Mouse (Mus musculus) kidney, embryonic 14.5 days (tissue): Measurements from ENCODE around the gene P2rx1. TPM values are rescaled to one million over a fixed set of nuclear protein-coding genes. Genes with fewer than 3 reads are reported as not detected.

ENCODE experiments used
- ATAC-seq: fragments of 200-750 bp; cut with Nextera tagmentation; 2 replicates; pipeline ENCODE4 v1.8.0; 2017; ENCODE audit warnings: moderate number of reproducible peaks, mild to moderate bottlenecking, moderate TSS enrichment, moderate library complexity; ENCODE audit not compliant: low FRiP score, low TSS enrichment
- H3K27ac ChIP-seq: fragments of 300-500 bp; sonication (generic); 2 replicates; pipeline ENCODE4 v1.5.1; 2014; ENCODE audit warnings: low read depth, mild to moderate bottlenecking, low read length, moderate library complexity, mixed read lengths
- H3K27me3 ChIP-seq: fragments of 300-500 bp; sonication (generic); 2 replicates; pipeline ENCODE4 v1.6.1; 2014; ENCODE audit warnings: mild to moderate bottlenecking, low read length; ENCODE audit not compliant: control insufficient read depth, insufficient read depth
- H3K36me3 ChIP-seq: fragments of 300-500 bp; sonication (generic); 2 replicates; pipeline ENCODE4 v1.6.1; 2014; ENCODE audit warnings: low read length, mixed read lengths; ENCODE audit not compliant: control insufficient read depth, insufficient read depth
- H3K4me1 ChIP-seq: fragments of 300-500 bp; sonication (generic); 2 replicates; pipeline ENCODE4 v1.6.1; 2014; ENCODE audit warnings: low read length, mixed read lengths; ENCODE audit not compliant: control insufficient read depth, insufficient read depth
- H3K4me2 ChIP-seq: fragments of 300-500 bp; sonication (generic); replicated peaks from 2 replicates; pipeline ENCODE4 v1.6.1; 2014; ENCODE audit warnings: low read depth, mild to moderate bottlenecking, low read length
- H3K4me3 ChIP-seq: fragments of 300-500 bp; sonication (generic); 2 replicates; pipeline ENCODE4 v1.5.1; 2014; ENCODE audit warnings: mild to moderate bottlenecking, low read length
- H3K9ac ChIP-seq: fragments of 300-500 bp; sonication (generic); 2 replicates; pipeline ENCODE4 v1.6.1; 2014; ENCODE audit warnings: low read depth, mild to moderate bottlenecking, low read length, moderate library complexity
- H3K9me3 ChIP-seq: fragments of 300-500 bp; sonication (generic); 2 replicates; pipeline ENCODE4 v1.6.1; 2016; ENCODE audit warnings: low read length; ENCODE audit not compliant: control insufficient read depth
- WGBS: fragments of 180-500 bp; shearing (Covaris S2); extraction: QIAGEN DNeasy Blood & Tissue Kit; methylation state at CpG from one replicate; pipeline ENCODE4 v1.1.7; 2014; 5-methylcytosine and 5-hydroxymethylcytosine counted together
- polyA plus RNA-seq: library from polyadenylated mRNA; unstranded; fragments of >200 nt; fragmentation: Nextera tagmentation; extraction: Ambion mirVana; gene quantifications from 2 replicates; pipeline ENCODE4 v1.2.1, GENCODE M21; 2014

P2rx1 gene
- 0.61 and 0.76 TPM in 2 replicates for polyA plus RNA-seq

- Histone ChIP-seq H3K4me3 (no peak within 1 kb of the TSS), H3K36me3 (no peaks in the 10 kb centered on the region), H3K27me3 (no peaks in the 10 kb centered on the region), H3K4me1 (peaks cover 9% of the 10 kb centered on the region; the same call in 1 of the 2 replicates), H3K9ac (no peak within 1 kb of the TSS), H3K9me3 (no peaks in the 10 kb centered on the region), H3K4me2 (no peak within 1 kb of the TSS), H3K27ac (no peak within 1 kb of the TSS)
- WGBS = 34% methylated on average over 8 of the region's 8 CpGs
- ATAC-seq = 0 out of 2 replicates have a peak, but pooled peaks have one; percentile 17
These were observed at the start of gene P2rx1 for GRCm38 (mm10) chr11:72998771-72999170. Gene P2rx1 (plus strand): TSS chr11:72999103.

GRCm38 (mm10) chr11:72951137-72952000, 47.5 kb upstream of the P2rx1 start:
- Histone ChIP-seq H3K27me3 (no peaks in the 10 kb centered on the region), H3K4me1 (peaks cover 31% of the 10 kb centered on the region), H3K4me2 (no peak overlapping the region), H3K36me3 (no peaks in the 10 kb centered on the region), H3K27ac (peak overlapping the region; percentile 18; the same call in 1 of the 2 replicates), H3K9ac (no peak overlapping the region), H3K4me3 (no peak overlapping the region), H3K9me3 (no peaks in the 10 kb centered on the region)
- WGBS = 40% methylated on average over 22 of the region's 22 CpGs
- ATAC-seq = peak; percentile 58; the same call in 1 of the 2 replicates

- 0 out of 2 replicates have a peak, but pooled peaks have one; percentile 8 for ATAC-seq
- Histone ChIP-seq H3K9ac (no peak overlapping the region), H3K27ac (peak overlapping the region; percentile 32; the same call in 1 of the 2 replicates), H3K4me1 (peaks cover 25% of the 10 kb centered on the region), H3K9me3 (no peaks in the 10 kb centered on the region), H3K4me2 (no peak overlapping the region), H3K4me3 (no peak overlapping the region), H3K27me3 (no peaks in the 10 kb centered on the region), H3K36me3 (no peaks in the 10 kb centered on the region)
- WGBS = 50% methylated on average over 3 of the region's 3 CpGs
These were observed 46.7 kb upstream of the P2rx1 start for GRCm38 (mm10) chr11:72952226-72952625.

- ATAC-seq = no peak
- 79% methylated on average over 6 of the region's 6 CpGs for WGBS
- Histone ChIP-seq H3K36me3 (no peaks in the 10 kb centered on the region), H3K27ac (peak overlapping the region; percentile 32; the same call in 1 of the 2 replicates), H3K9ac (no peak overlapping the region; the same call in 1 of the 2 replicates), H3K4me3 (no peak overlapping the region), H3K4me1 (peaks cover 22% of the 10 kb centered on the region; the same call in 1 of the 2 replicates), H3K27me3 (no peaks in the 10 kb centered on the region), H3K4me2 (no peak overlapping the region), H3K9me3 (no peaks in the 10 kb centered on the region)
These were observed 46.2 kb upstream of the P2rx1 start for GRCm38 (mm10) chr11:72952697-72953096.

- H3K4me3 ChIP-seq = no peak overlapping the region
- H3K4me2 ChIP-seq = no peak overlapping the region
- ATAC-seq = no peak
- no peaks in the 10 kb centered on the region for H3K9me3 ChIP-seq
- H3K4me1 ChIP-seq = peaks cover 22% of the 10 kb centered on the region; the same call in 1 of the 2 replicates
- 92% methylated on average over 1 of the region's 1 CpGs for WGBS
- no peaks in the 10 kb centered on the region for H3K36me3 ChIP-seq
- H3K27me3 ChIP-seq = no peaks in the 10 kb centered on the region
- H3K27ac ChIP-seq = peak overlapping the region; percentile 32; the same call in 1 of the 2 replicates
- H3K9ac ChIP-seq = no peak overlapping the region
These were observed 45.8 kb upstream of the P2rx1 start for GRCm38 (mm10) chr11:72953116-72953439.

- H3K4me2 ChIP-seq = no peak overlapping the region
- H3K4me3 ChIP-seq = no peak overlapping the region
- 88% methylated on average over 4 of the region's 4 CpGs for WGBS
- peaks cover 22% of the 10 kb centered on the region; the same call in 1 of the 2 replicates for H3K4me1 ChIP-seq
- H3K27ac ChIP-seq = no peak overlapping the region
- H3K9me3 ChIP-seq = no peaks in the 10 kb centered on the region
- no peaks in the 10 kb centered on the region for H3K36me3 ChIP-seq
- no peak for ATAC-seq
- H3K27me3 ChIP-seq = no peaks in the 10 kb centered on the region
- no peak overlapping the region for H3K9ac ChIP-seq
These were observed 45.3 kb upstream of the P2rx1 start for GRCm38 (mm10) chr11:72953440-72954151.

- no peaks in the 10 kb centered on the region for H3K36me3 ChIP-seq
- no peaks in the 10 kb centered on the region for H3K27me3 ChIP-seq
- no peak for ATAC-seq
- no peaks in the 10 kb centered on the region for H3K9me3 ChIP-seq
- no peak overlapping the region for H3K4me3 ChIP-seq
- H3K4me2 ChIP-seq = no peak overlapping the region
- no peak overlapping the region for H3K9ac ChIP-seq
- H3K4me1 ChIP-seq = peaks cover 22% of the 10 kb centered on the region; the same call in 1 of the 2 replicates
- H3K27ac ChIP-seq = no peak overlapping the region
- WGBS = 79% methylated on average over 4 of the region's 4 CpGs
These were observed 44.7 kb upstream of the P2rx1 start for GRCm38 (mm10) chr11:72954216-72954615.

GRCm38 (mm10) chr11:72955339-72955974, 43.4 kb upstream of the P2rx1 start:
- H3K4me2 ChIP-seq = no peak overlapping the region
- ATAC-seq = no peak
- WGBS = 57% methylated on average over 5 of the region's 5 CpGs
- no peaks in the 10 kb centered on the region for H3K9me3 ChIP-seq
- peaks cover 9% of the 10 kb centered on the region for H3K27me3 ChIP-seq
- H3K9ac ChIP-seq = no peak overlapping the region
- H3K4me1 ChIP-seq = peaks cover 24% of the 10 kb centered on the region; the same call in 1 of the 2 replicates
- H3K4me3 ChIP-seq = no peak overlapping the region
- H3K27ac ChIP-seq = no peak overlapping the region
- H3K36me3 ChIP-seq = no peaks in the 10 kb centered on the region
